Mouse (Mus musculus) kidney, postnatal 36 days (tissue): ENCODE results near the gene 1700008O03Rik.

Experiments used
- DNase-seq, 2 experiments: peaks; one replicate each; pipeline ENCODE4 v3.0.0; 2021 to 2022; ENCODE audit warnings: mixed read lengths in 2 of 2

The 1700008O03Rik gene

GRCm38 (mm10) chr7:44375207-44375606, 10.4 kb downstream of the 1700008O03Rik start:
- DNase-seq: no peak

DNA sequence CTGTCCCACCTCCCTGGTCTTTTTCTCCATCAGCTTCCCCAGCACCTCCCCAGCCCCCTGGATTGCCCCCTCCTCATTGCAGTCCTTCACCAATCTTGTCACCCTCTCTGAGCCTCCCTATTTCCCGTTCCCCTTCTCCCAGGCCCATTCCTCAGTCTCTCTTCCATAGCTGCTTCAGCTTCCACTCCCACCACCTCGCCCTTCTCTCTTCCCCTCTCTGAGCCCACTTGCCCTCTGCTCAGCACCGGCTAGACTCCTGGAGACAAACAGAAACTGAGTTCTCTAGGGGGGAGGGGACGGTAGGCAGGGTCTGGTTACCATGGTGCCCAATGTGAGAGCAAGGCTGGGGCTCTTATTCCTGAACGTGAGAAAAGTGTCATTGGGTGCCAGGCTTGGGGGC, 10.9 kb downstream of the 1700008O03Rik start:
- peak in 1 of 2 experiments; percentile 13 for DNase-seq

DNA sequence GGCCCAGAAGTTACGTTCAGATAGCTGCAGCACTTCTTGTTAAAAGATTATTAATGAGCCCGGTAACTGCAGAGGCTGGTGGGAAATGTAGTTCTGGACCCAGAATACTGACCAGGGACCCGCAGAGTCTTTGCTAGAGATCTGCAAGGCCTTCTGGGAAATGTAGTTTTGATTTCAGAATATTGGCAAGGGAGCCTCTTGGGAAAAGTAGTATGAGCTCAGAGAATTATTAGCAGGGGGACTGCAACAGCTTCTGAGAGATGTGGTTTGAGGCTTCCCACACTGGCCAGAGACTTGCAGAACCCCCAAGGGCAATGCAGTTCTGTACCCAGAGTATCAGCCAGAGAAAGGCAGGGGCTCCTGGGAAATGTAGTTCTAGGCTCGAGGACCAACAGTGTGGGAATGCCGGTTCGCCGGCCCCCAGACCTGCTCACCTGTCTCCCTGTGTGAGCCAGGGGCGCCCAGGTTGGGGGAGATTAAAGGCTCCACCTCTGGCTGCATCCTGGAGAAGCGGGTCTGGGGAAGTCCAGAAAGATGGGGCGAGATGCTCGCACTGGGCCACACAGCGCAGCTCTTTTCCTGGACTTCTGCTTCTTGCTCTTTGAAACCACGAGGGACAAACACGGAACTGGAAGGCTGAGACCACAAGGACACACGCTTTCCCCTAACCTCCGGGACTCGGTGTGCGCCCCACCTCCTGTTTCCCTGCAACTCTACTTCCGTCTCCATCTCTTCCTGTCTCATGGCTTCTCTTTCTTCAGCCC, 11.5 kb downstream of the 1700008O03Rik start:
- DNase-seq: peak; percentile 86 to 97

- no peak for DNase-seq
Measured at GRCm38 (mm10) chr7:44373460-44373859, 12.2 kb downstream of the 1700008O03Rik start.

DNA sequence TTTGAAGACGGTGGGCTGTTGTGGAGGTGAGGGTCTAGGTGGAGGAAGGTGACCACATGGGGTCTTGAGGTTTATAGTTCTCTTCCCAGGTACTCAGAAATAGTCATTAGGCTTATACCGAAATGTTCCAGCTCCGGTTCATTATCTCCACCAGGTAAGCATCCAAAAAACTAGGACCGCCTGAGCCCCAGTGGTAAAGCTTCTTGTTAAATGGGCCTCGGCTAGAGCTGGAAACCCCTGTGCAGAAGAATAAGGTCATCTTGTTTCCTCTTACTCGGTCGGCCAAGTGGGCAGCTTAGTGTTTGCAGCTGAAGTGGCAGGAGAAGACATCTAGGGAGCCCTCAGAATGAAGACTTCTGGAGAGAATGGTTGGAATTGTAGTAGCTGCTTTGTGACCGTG, 12.9 kb downstream of the 1700008O03Rik start:
- no peak for DNase-seq

DNA sequence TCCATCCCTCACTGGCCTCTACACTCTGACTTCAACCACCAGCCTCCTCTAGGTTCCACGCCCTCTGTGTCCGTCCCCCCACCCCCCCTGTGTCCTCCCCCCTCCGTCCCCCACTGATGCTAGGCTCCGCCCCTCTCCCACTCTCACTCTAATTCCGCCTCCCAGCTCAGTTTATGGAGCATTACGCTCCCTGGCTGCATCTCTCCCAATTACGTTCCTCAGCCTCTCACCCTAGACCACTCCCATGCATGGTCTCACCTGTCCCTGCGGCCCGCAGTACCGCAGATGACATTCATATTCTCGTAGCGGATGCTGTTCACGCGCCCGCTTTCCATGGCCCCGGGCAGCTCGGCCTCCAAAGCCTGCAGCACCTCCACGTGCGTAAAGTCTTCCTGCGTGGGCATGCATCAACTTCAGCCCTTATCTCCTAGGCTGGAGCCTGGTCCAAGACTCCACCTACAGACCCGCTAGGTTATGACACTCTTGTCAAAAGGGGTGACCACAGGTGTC, 24.8 kb downstream of the 1700008O03Rik start:
- peak in 1 of 2 experiments; percentile 17 for DNase-seq

DNA sequence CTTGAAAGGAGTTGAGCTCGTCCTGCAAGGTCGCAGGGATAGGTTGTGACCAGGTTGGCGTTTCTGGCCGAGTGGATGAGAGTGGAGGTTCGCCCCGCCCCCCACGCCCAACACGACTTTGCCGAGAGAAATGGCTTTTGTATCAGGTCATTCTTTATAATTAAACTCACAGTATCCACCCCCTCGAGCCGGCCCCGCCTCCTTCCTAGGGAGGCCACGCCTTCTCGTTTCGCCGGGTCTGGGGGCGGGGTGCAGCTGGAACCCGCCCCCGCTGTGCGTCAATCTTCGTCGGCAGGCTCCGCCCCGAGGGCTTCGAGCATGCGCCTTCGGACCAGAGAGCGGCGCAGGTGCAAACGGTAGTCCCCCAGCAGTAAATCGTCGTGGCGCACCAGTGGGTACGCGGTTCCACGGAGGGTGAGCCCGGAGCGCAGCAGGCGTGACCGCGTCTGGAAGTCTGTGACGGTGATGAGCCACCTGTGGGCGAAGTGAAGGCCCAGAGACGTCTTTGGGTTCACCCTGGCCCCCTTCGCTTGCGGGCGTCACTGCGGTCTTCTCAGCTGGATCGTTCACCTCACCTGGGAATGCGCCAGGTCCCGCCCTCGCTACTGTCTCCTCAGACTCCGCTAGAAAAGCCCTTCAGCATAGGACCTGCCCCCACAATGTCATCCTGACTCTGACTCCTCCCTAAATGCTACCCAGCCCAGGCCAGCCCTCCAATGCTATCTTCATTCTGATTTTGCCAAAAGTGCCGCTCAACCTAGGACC, 25.5 kb downstream of the 1700008O03Rik start:
- DNase-seq: peak; percentile 94 to 97

- no peak for DNase-seq
Measured at GRCm38 (mm10) chr7:44358886-44359654, 26.6 kb downstream of the 1700008O03Rik start.

DNA sequence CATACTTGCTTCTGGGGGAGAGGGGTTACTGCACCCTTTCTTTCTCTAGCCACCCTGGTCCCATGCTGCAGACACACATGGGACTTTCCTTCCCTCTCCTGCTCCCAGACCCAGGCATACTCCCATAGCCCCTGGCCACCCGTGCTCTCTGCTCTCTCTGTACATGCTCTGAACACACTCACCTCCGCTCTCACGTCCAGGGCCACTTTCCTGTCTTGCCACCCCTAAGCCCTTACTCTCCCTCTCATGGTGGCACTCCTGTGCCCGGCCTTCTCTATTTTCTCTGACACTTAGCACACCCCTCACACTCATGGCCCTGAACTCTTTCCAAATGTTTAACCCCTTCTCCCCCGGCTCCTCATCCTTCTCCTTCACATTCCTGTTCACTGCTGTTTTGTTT, 27.6 kb downstream of the 1700008O03Rik start:
- no peak for DNase-seq

- DNase-seq: no peak
Measured at GRCm38 (mm10) chr7:44357531-44357930, 28.1 kb downstream of the 1700008O03Rik start.

DNA sequence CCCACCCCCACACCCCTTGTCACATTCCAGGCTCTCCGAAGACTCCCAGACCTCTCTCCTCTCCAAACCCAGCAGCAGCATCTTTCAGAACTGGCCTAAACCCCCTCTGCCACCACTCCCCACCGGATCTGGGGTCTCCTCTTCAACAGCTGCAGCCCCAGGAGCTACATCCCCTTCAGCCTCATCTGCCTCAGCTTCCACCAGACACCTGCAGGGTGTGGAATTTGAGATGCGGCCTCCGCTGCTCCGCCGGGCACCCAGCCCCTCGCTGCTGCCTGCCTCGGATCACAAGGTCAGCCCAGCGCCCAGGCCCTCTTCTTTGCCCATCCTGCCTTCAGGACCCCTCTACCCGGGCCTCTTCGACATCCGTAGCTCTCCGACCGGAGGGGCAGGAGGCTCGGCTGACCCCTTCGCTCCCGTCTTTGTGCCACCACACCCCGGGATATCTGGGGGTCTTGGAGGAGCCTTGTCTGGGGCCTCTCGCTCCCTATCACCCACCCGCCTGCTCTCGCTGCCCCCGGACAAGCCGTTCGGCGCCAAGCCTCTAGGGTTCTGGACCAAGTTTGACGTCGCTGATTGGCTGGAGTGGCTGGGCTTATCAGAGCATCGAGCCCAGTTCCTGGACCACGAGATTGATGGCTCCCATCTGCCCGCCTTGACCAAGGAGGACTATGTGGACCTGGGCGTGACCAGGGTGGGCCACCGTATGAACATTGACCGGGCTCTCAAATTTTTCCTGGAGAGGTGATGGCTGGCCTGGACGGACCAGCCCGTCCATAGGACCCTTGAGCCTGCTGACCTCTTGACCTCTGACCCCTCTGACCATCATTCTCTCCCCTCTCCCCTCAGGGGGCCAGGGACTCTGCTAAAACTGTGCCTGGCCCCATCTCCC, 28.8 kb downstream of the 1700008O03Rik start:
- peak in 1 of 2 experiments; percentile 13 for DNase-seq

GRCm38 (mm10) chr7:44355411-44355810, 30.2 kb downstream of the 1700008O03Rik start:
- DNase-seq: no peak

DNA sequence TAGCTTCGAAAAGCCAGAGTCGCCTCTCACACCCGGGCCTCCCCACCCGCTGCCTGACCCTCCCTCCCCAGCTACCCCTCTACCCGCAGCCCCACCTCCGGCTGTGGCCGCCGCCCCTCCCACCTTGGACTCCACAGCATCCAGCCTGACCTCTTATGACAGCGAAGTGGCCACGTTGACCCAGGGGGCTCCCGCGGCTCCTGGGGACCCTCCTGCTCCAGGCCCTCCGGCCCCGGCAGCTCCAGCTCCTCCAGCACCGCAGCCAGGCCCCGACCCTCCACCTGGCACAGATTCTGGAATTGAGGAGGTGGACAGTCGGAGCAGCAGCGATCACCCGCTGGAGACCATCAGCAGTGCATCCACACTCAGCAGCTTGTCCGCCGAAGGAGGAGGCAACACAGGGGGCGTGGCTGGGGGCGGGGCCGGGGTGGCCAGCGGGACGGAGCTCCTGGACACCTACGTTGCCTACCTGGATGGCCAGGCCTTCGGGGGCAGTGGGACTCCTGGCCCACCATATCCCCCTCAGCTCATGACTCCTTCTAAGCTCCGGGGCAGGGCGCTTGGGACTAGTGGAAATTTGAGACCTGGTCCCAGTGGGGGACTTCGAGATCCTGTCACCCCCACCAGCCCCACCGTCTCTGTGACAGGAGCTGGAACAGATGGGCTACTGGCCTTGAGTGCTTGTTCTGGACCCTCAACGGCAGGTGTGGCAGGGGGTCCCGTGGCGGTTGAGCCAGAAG, 31.8 kb downstream of the 1700008O03Rik start:
- DNase-seq: peak in 1 of 2 experiments; percentile 72

DNA sequence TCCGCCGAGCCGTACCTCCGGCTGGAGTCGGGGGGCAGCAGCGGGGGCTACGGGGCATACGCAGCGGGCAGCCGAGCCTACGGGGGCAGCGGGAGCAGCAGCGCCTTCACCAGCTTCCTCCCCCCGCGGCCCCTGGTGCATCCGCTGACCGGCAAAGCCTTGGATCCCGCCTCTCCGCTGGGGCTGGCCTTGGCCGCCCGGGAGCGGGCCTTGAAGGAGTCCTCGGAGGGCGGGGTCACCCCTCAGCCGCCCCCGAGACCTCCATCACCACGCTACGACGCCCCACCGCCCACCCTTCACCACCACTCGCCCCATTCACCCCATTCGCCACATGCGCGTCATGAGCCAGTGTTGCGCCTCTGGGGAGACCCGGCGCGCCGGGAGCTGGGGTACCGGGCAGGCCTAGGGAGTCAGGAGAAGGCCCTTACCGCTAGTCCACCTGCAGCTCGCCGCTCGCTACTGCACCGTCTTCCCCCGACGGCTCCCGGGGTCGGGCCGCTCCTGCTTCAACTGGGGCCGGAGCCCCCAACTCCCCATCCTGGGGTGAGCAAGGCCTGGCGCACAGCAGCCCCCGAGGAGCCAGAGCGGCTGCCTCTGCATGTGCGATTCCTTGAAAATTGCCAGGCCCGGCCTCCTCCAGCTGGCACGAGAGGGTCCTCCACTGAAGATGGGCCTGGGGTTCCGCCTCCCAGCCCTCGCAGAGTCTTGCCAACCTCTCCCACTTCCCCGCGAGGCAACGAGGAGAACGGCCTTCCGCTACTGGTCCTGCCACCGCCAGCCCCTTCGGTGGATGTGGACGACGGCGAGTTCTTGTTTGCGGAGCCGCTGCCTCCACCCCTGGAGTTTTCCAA, 32.6 kb downstream of the 1700008O03Rik start:
- DNase-seq: no peak

GRCm38 (mm10) chr7:44351881-44352749, 33.5 kb downstream of the 1700008O03Rik start:
- no peak for DNase-seq

DNA sequence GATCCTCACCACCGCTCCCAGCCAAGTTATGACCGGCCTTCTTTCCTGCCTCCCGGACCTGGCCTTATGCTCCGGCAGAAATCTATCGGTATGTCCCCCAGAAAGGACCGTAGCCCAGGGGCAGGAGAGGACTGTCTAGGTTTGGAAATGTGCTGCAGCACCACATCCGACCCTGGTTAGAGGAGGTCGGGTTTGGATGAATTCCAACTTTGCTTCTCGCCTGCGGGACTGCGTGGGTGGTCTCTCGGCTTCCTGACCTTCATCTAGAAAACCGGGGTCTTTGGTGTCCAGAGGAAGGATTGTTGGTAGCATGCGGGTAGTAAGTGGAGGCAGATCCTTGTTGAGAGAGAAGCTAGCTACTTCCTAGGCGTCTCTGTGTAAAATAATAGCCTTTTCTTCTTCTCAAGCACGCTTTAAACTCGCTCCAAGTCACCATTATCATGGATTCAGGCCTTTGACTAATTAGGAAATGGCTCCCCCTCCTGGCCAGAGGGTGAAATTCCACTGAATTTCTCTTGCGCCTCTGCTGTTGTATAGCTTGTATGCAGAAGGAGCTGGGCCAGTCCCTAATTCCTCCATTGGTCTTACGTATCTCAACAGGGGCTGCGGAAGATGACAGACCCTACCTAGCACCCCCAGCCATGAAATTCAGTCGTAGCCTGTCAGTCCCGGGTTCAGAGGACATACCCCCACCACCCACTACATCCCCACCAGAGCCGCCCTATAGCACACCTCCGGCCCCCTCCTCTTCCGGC, 34.5 kb downstream of the 1700008O03Rik start:
- DNase-seq: peak; percentile 83 to 85

DNA sequence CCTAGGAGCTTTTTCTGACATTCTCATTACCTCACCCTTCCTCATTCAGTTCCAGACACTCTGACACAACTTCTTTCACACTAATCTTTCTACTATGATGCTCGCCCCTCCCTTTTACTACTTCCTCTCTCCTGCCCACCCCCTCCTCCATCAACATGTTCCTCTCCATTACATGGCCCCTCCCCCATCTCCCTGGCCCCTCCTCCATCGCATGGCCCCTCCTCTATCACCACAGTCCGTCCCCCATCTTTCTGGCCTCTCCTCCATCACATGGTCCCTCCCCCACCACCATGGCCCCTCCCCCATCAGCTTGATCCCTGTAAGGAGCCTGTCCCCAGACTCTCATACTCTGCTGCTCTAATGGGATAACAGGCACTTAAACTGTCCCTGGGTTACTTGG, 36.6 kb downstream of the 1700008O03Rik start:
- DNase-seq: no peak

- DNase-seq: no peak
Measured at GRCm38 (mm10) chr7:44344622-44345021, 41.0 kb downstream of the 1700008O03Rik start.
